Mouse (Mus musculus): ENCODE data around the gene Frem1. TPM values are rescaled to one million over a fixed set of nuclear protein-coding genes. Genes with fewer than 3 reads are reported as not detected.
A peak's percentile ranks its signal among the peaks of the same experiment; 100 is the strongest.

Gene Frem1
- polyA plus RNA-seq, 1 experiment, result 1.5 TPM

DNA sequence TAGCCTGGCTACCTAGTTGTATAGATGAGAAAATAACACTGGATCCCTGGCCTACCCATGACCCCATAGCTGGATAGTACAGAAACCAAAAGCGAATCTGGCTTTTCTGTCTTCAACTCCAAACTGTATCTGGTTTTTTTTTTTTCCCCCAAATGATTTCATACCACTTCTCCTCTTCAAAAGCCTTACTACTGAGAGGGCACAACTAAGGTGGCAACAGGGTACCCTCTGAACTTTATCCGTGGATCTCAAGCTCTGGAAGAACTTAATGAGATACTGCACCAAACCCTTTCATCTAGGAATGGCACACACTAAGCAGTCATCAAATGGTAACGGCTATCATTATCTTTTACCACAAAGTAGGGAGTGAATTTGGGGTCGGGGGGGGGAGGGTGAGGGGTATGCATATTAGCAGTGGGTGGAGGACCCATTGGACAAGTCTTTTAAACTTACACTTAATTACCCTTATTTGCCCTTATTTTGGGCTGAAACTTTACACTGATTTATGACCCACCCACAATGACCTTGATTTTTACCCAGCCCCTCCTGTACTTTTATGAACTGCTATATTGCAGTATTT lies 193.6 kb downstream of the Frem1 start:
- Histone ChIP-seq H3K27ac (ENCODE audit: insufficient read depth, low read length) (0 out of 2 replicates have a peak overlapping the region, but pooled peaks have one; percentile 92), H3K4me1 (ENCODE audit: control insufficient read depth, insufficient read depth, low read length) (no peaks in the 10 kb centered on the region; the same call in none of the 2 replicates)
- TF ChIP-seq POLR2A (IDR thresholded peaks at IDR 0.05; ENCODE audit: extremely low read depth, insufficient read depth, low read length) (no peak), CTCF (IDR thresholded peaks at IDR 0.05; ENCODE audit: extremely low read depth, insufficient read depth, low read length) (no peak)

DNA sequence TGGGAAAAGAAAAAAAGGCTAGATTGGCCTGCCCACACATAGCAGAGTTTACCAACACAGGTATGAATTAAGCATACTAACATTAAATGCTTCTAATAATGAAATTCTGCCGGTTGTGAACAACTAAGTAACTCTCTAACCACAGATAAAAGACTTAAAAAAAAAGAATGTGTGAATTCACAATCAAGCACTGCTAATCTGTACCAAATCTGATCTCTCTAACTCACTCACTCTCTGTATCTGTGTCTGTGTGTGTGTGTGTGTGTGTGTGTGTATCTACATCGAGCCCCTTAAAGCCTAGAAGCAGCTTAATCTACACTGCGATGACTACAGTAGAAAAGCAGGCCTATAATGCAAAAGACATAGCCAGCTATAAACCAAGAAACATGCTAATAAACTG lies 195.2 kb downstream of the Frem1 start:
- TF ChIP-seq CTCF (IDR thresholded peaks at IDR 0.05; ENCODE audit: extremely low read depth, insufficient read depth, low read length), result no peak
- no peak for TF ChIP-seq POLR2A (IDR thresholded peaks at IDR 0.05; ENCODE audit: extremely low read depth, insufficient read depth, low read length)
- Histone ChIP-seq H3K27ac (ENCODE audit: insufficient read depth, low read length) (no peak overlapping the region), H3K4me1 (ENCODE audit: control insufficient read depth, insufficient read depth, low read length) (peaks cover 2% of the 10 kb centered on the region), H3K4me3 (ENCODE audit: insufficient read depth, low read length) (no peak overlapping the region)

More for the DNA sequence above, 193.6 kb downstream of the Frem1 start:
- peak overlapping the region; percentile 65 for H3K4me3 ChIP-seq (ENCODE audit: insufficient read depth, low read length)

DNA sequence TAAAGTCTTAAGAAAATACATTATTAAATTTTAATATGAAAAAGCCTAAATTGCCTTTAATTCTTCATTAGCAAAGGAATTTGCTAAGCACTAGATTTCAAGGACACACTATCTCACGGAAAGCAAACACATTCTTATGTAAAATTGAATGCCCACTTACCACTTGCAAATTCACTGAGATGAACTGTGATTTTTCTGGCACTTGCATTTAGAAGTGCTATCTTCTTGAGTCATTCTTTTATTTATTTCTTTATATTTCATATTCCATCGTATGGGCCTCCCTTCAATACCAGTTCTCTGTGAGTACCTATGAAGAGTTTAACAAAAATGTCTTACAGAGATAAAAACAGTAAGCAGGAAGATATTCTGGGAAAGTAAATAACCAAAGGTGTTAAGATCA lies 198.3 kb downstream of the Frem1 start:
- TF ChIP-seq CTCF (IDR thresholded peaks at IDR 0.05; ENCODE audit: extremely low read depth, insufficient read depth, low read length) (no peak), POLR2A (IDR thresholded peaks at IDR 0.05; ENCODE audit: extremely low read depth, insufficient read depth, low read length) (no peak)

DNA sequence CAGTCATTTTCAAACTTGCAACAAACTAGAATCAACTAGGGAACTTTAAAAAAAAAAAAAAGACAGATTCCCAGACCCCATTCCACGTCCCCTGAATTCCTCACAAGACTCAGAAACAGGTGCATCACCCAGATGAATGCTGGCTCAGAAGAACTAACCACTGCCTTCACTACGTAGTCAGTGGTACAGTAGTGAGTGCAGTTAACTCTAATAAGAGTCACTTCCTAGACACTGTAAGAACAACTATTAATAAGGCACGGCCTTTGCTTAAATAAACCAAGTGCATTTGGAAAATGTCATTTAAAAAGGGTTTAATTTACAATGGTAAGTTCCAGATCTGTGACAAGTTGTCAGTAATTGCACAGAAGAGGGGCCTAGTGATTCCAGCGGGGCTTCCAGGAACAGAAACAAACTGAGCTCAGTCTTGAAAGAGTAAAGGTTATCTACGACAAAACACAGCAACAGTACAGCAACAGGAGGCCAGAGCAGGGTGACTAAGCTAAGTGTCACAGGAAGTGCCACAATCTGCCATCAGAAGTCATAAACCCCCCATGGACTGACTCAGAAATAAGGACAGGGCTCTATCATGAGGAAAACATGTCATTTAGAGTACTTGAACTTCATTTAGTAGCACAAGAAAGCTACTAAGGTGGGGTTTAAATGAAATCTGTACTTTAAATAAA lies 203.4 kb downstream of the Frem1 start:
- Histone ChIP-seq H3K4me3 (ENCODE audit: insufficient read depth, low read length) (no peak overlapping the region), H3K4me1 (ENCODE audit: control insufficient read depth, insufficient read depth, low read length) (peaks cover 2% of the 10 kb centered on the region; the same call in 1 of the 2 replicates), H3K27ac (ENCODE audit: insufficient read depth, low read length) (no peak overlapping the region)
- TF ChIP-seq POLR2A (IDR thresholded peaks at IDR 0.05; ENCODE audit: extremely low read depth, insufficient read depth, low read length) (no peak), CTCF (IDR thresholded peaks at IDR 0.05; ENCODE audit: extremely low read depth, insufficient read depth, low read length) (no peak)

More for the DNA sequence above, 198.3 kb downstream of the Frem1 start:
- Histone ChIP-seq H3K4me1 (ENCODE audit: control insufficient read depth, insufficient read depth, low read length) (peaks cover 2% of the 10 kb centered on the region), H3K4me3 (ENCODE audit: insufficient read depth, low read length) (no peak overlapping the region), H3K27ac (ENCODE audit: insufficient read depth, low read length) (no peak overlapping the region)

Other genes starting within 250 kb of the Frem1 start
- gene Zdhhc21, start 192.4 kb downstream of the Frem1 start, polyA plus RNA-seq (2012; rRNA removed), result 17.1 and 18.4 TPM in 2 replicates
- gene Cer1, start 167.2 kb downstream of the Frem1 start, polyA plus RNA-seq (2012; rRNA removed), result 0.15 and 0.27 TPM in 2 replicates